8 mouse cellular contexts compared by ENCODE assay signal in genomic region chr17:70397220-70397619, GRCm38 (mm10).
DNase-seq lines count a peak whose midpoint lies in the region; ATAC-seq and TF ChIP-seq lines count a peak whose summit lies in the region.

No protein-coding gene starts in this region.

- ATAC-seq in hindbrain, embryonic 13.5 days (ENCODE audit: low FRiP score): peak; percentile 67; the same call in 1 of the 2 replicates
- peak; percentile 57 for ATAC-seq in neural tube, embryonic 14.5 days (ENCODE audit: low read depth)
- ATAC-seq in liver, postnatal 0 days: no peak

- H3K27me3 ChIP-seq in hindbrain, embryonic 13.5 days: no peaks in the 10 kb centered on the region
- no peaks in the 10 kb centered on the region for H3K27me3 ChIP-seq in neural tube, embryonic 14.5 days (ENCODE audit: control insufficient read depth, insufficient read depth, low read length)
- no peaks in the 10 kb centered on the region for H3K27me3 ChIP-seq in liver, postnatal 0 days (ENCODE audit: insufficient read depth, low read length)

- peaks cover 10% of the 10 kb centered on the region for H3K4me1 ChIP-seq in hindbrain, embryonic 13.5 days (replicated peaks)
- 0 out of 2 replicates have a peak, but pooled peaks cover 4% of the 10 kb centered on the region for H3K4me1 ChIP-seq in neural tube, embryonic 14.5 days (ENCODE audit: control insufficient read depth, insufficient read depth, low read length)
- no peaks in the 10 kb centered on the region for H3K4me1 ChIP-seq in liver, postnatal 0 days (ENCODE audit: insufficient read depth)

- no peaks in the 10 kb centered on the region for H3K36me3 ChIP-seq in hindbrain, embryonic 13.5 days
- H3K36me3 ChIP-seq in neural tube, embryonic 14.5 days (ENCODE audit: control insufficient read depth, insufficient read depth, low read length): no peaks in the 10 kb centered on the region
- no peaks in the 10 kb centered on the region for H3K36me3 ChIP-seq in liver, postnatal 0 days (replicated peaks; ENCODE audit: insufficient read depth, low read length)

- TF ChIP-seq EP300 in liver, postnatal 0 days (IDR thresholded peaks at IDR 0.05; ENCODE audit: low read depth): no peak

- no peak overlapping the region for H3K9ac ChIP-seq in hindbrain, embryonic 13.5 days
- no peak overlapping the region for H3K9ac ChIP-seq in neural tube, embryonic 14.5 days (replicated peaks; ENCODE audit: low read depth, low read length)
- H3K9ac ChIP-seq in liver, postnatal 0 days (replicated peaks): no peak overlapping the region

- 36% methylated on average over 3 of the region's 3 CpGs for WGBS in hindbrain, embryonic 13.5 days
- WGBS in neural tube, embryonic 14.5 days: 39% methylated on average over 3 of the region's 3 CpGs
- 61% methylated on average over 3 of the region's 3 CpGs for WGBS in liver, postnatal 0 days (ENCODE audit: insufficient replicate concordance)

- H3K4me3 ChIP-seq in layer of hippocampus, adult 2 months: no peak overlapping the region
- no peak overlapping the region for H3K4me3 ChIP-seq in hindbrain, embryonic 13.5 days
- H3K4me3 ChIP-seq in neural tube, embryonic 14.5 days (ENCODE audit: low read depth, low read length): no peak overlapping the region
- H3K4me3 ChIP-seq in liver, postnatal 0 days (ENCODE audit: low read depth, low read length): no peak overlapping the region

- H3K9me3 ChIP-seq in hindbrain, embryonic 13.5 days: no peaks in the 10 kb centered on the region
- H3K9me3 ChIP-seq in neural tube, embryonic 14.5 days (ENCODE audit: control insufficient read depth, low read length): no peaks in the 10 kb centered on the region
- no peaks in the 10 kb centered on the region for H3K9me3 ChIP-seq in liver, postnatal 0 days (ENCODE audit: low read length)

- intact Hi-C loops in heart, postnatal 25 days (cut with DNase I): no loop called here

- DNase-seq in layer of hippocampus, adult 2 months (ENCODE audit: low spot score in 2 of 2): no peak
- DNase-seq in layer of hippocampus, adult 18-20 months (ENCODE audit: low spot score in 2 of 2): no peak
- peak; percentile 77 for DNase-seq in embryo, embryonic 11 days
- no peak for DNase-seq in liver, postnatal 0 days
- DNase-seq in gastrocnemius, adult 8-10 months (ENCODE audit: low spot score in 2 of 2): no peak
- DNase-seq in heart, postnatal 25 days (ENCODE audit: low spot score): no peak

- H3K4me2 ChIP-seq in hindbrain, embryonic 13.5 days: no peak overlapping the region
- H3K4me2 ChIP-seq in neural tube, embryonic 14.5 days (ENCODE audit: low read depth, low read length): no peak overlapping the region
- no peak overlapping the region for H3K4me2 ChIP-seq in liver, postnatal 0 days (ENCODE audit: low read depth, low read length)

- H3K27ac ChIP-seq in layer of hippocampus, adult 2 months: peak overlapping the region; percentile 46; the same call in 1 of the 2 replicates
- H3K27ac ChIP-seq in hindbrain, embryonic 13.5 days: no peak overlapping the region
- H3K27ac ChIP-seq in neural tube, embryonic 14.5 days (ENCODE audit: low read depth, low read length): peak overlapping the region; percentile 45
- H3K27ac ChIP-seq in liver, postnatal 0 days (ENCODE audit: low read depth): no peak overlapping the region

- no peak for TF ChIP-seq CTCF in layer of hippocampus, adult 2 months (conservative IDR thresholded peaks at IDR 0.05)
- no peak for TF ChIP-seq CTCF in liver, postnatal 0 days (IDR thresholded peaks at IDR 0.05; ENCODE audit: low read depth)

Comparison
In these comparisons a context has a peak if more than half of its experiments do, and no peak if none do; other contexts are left out.
1. H3K27ac ChIP-seq: peak in layer of hippocampus, adult 2 months (single experiment) and neural tube, embryonic 14.5 days (single experiment); none in hindbrain, embryonic 13.5 days (single experiment) and liver, postnatal 0 days (single experiment).